Comparison of ENCODE assay signal across 19 mouse cellular contexts in the genomic region with DNA sequence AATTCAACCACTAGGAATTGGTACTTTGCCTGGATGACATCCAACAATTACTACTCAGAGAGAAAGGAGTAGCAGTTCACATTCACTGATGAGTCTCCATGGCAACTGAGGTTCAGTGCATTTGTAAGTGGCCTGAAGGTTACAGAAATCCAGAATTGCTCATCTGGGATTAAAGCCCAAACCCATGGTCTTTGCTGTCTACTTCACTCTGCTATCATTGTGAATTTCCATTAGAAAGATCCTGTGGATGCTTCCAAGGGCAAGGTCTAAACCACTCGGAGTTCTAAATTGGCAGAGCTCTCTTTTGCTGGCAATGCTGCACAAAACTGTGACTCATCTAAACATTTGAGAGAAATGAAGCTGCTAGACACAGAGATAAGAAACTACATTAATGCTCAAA.
DNase-seq lines count a peak whose midpoint lies in the region; ATAC-seq and TF ChIP-seq lines count a peak whose summit lies in the region.
"Had no signal": no experiment of that assay in that cellular context is flagged by ENCODE, and none has a peak within 500 bp of the region (broad histone marks: within the 10 kb centered on the region; RNA-seq: fewer than 3 reads in every experiment).

No protein-coding gene starts in this region.

- H3K4me1 ChIP-seq in embryonic facial prominence, embryonic 14.5 days (ENCODE audit: control insufficient read depth, insufficient read depth, low read length) = no peaks in the 10 kb centered on the region
- no peaks in the 10 kb centered on the region for H3K4me1 ChIP-seq in embryonic facial prominence, embryonic 10.5 days
- H3K4me1 ChIP-seq: hindbrain, embryonic 12.5 days; limb, embryonic 10.5 days; liver, embryonic 13.5 days; neural tube, embryonic 12.5 days had no signal

- H3K27me3 ChIP-seq in embryonic facial prominence, embryonic 14.5 days (replicated peaks; ENCODE audit: control insufficient read depth, insufficient read depth, low read length) = no peaks in the 10 kb centered on the region
- H3K27me3 ChIP-seq in embryonic facial prominence, embryonic 10.5 days (replicated peaks; ENCODE audit: low read depth, poor library complexity, severe bottlenecking) = no peaks in the 10 kb centered on the region
- H3K27me3 ChIP-seq: hindbrain, embryonic 12.5 days; liver, embryonic 13.5 days; neural tube, embryonic 12.5 days had no signal

- H3K27ac ChIP-seq in embryonic facial prominence, embryonic 14.5 days (replicated peaks; ENCODE audit: low read depth, low read length) = no peak overlapping the region
- H3K27ac ChIP-seq in embryonic facial prominence, embryonic 10.5 days (replicated peaks) = no peak overlapping the region
- no peak overlapping the region for H3K27ac ChIP-seq in layer of hippocampus, adult 2 months
- H3K27ac ChIP-seq: hindbrain, embryonic 12.5 days; kidney, postnatal 0 days; limb, embryonic 10.5 days; liver, embryonic 13.5 days; neural tube, embryonic 12.5 days; stomach, postnatal 0 days had no signal

- no peak overlapping the region for H3K4me2 ChIP-seq in embryonic facial prominence, embryonic 14.5 days (ENCODE audit: low read depth, low read length)
- H3K4me2 ChIP-seq: hindbrain, embryonic 12.5 days; liver, embryonic 13.5 days; neural tube, embryonic 12.5 days had no signal

- H3K9ac ChIP-seq in embryonic facial prominence, embryonic 14.5 days (ENCODE audit: low read depth, low read length) = no peak overlapping the region
- H3K9ac ChIP-seq: hindbrain, embryonic 12.5 days; liver, embryonic 13.5 days; neural tube, embryonic 12.5 days had no signal

- WGBS in embryonic facial prominence, embryonic 14.5 days = 67% methylated on average over 1 of the region's 1 CpGs
- WGBS in embryonic facial prominence, embryonic 10.5 days = 69% methylated on average over 1 of the region's 1 CpGs

- no peak overlapping the region for H3K4me3 ChIP-seq in embryonic facial prominence, embryonic 14.5 days (ENCODE audit: low read depth, low read length)
- H3K4me3 ChIP-seq in embryonic facial prominence, embryonic 10.5 days = no peak overlapping the region
- H3K4me3 ChIP-seq in layer of hippocampus, adult 2 months = no peak overlapping the region
- H3K4me3 ChIP-seq: hindbrain, embryonic 12.5 days; limb, embryonic 10.5 days; liver, embryonic 13.5 days; neural tube, embryonic 12.5 days had no signal

- no peaks in the 10 kb centered on the region for H3K9me3 ChIP-seq in embryonic facial prominence, embryonic 14.5 days (ENCODE audit: control insufficient read depth, low read length)
- H3K9me3 ChIP-seq in embryonic facial prominence, embryonic 10.5 days = no peaks in the 10 kb centered on the region
- H3K9me3 ChIP-seq: hindbrain, embryonic 12.5 days; limb, embryonic 10.5 days; liver, embryonic 13.5 days; neural tube, embryonic 12.5 days had no signal

- TF ChIP-seq CTCF in layer of hippocampus, adult 2 months (conservative IDR thresholded peaks at IDR 0.05) = no peak

- peak; percentile 2 for DNase-seq in embryonic facial prominence, embryonic 14.5 days (ENCODE audit: low spot score)
- no peak for DNase-seq in embryonic facial prominence, embryonic 10.5 days (ENCODE audit: low spot score)
- peak; percentile 2 to 11 for DNase-seq in layer of hippocampus, adult 2 months (ENCODE audit: low spot score in 2 of 2)
- no peak for DNase-seq in layer of hippocampus, postnatal 25 days (ENCODE audit: extremely low spot score in 1 of 2, low spot score in 1 of 2)
- DNase-seq in NIH3T3 (ENCODE audit: low read depth) = peak; percentile 8
- DNase-seq in brain, embryonic 18.5 days (ENCODE audit: low read depth, low spot score) = peak; percentile 4
- DNase-seq in spleen, adult 12 weeks (ENCODE audit: low spot score) = no peak
- DNase-seq in gastrocnemius, postnatal 10 days = no peak
- DNase-seq: B cell, adult 2 months; cerebellum, adult 8-10 months; liver, embryonic 13.5 days; thymus, postnatal 4 days had no signal

- no peak for ATAC-seq in embryonic facial prominence, embryonic 14.5 days (ENCODE audit: low read depth)
- ATAC-seq: forebrain, embryonic 16.5 days; intestine, embryonic 16.5 days had no signal

- no peaks in the 10 kb centered on the region for H3K36me3 ChIP-seq in embryonic facial prominence, embryonic 14.5 days (ENCODE audit: control insufficient read depth, insufficient read depth, low read length)
- no peaks in the 10 kb centered on the region for H3K36me3 ChIP-seq in embryonic facial prominence, embryonic 10.5 days (replicated peaks)
- H3K36me3 ChIP-seq: hindbrain, embryonic 12.5 days; limb, embryonic 10.5 days; liver, embryonic 13.5 days; neural tube, embryonic 12.5 days had no signal

Comparison
In these comparisons a context has a peak if more than half of its experiments do, and no peak if none do; other contexts are left out.
1. DNase-seq: peak in embryonic facial prominence, embryonic 14.5 days (single experiment), layer of hippocampus, adult 2 months (2 of 2), NIH3T3 (single experiment) and brain, embryonic 18.5 days (single experiment); none in embryonic facial prominence, embryonic 10.5 days (single experiment), layer of hippocampus, postnatal 25 days (0 of 2), spleen, adult 12 weeks (single experiment) and gastrocnemius, postnatal 10 days (single experiment).